Mouse (Mus musculus) bone marrow macrophage, adult 2 months (primary cell): ENCODE results near the gene Amotl2.

Experiments used
- CTCF ChIP-seq: IDR thresholded peaks from 2 replicates; pipeline ENCODE4 v1.5.1; 2012; ENCODE audit warnings: low read depth, mild to moderate bottlenecking, low read length, moderate library complexity
- POLR2A ChIP-seq: IDR thresholded peaks from 2 replicates; pipeline ENCODE4 v1.6.1; 2012; ENCODE audit warnings: mild to moderate bottlenecking, low read depth, low read length, borderline replicate concordance

DNA sequence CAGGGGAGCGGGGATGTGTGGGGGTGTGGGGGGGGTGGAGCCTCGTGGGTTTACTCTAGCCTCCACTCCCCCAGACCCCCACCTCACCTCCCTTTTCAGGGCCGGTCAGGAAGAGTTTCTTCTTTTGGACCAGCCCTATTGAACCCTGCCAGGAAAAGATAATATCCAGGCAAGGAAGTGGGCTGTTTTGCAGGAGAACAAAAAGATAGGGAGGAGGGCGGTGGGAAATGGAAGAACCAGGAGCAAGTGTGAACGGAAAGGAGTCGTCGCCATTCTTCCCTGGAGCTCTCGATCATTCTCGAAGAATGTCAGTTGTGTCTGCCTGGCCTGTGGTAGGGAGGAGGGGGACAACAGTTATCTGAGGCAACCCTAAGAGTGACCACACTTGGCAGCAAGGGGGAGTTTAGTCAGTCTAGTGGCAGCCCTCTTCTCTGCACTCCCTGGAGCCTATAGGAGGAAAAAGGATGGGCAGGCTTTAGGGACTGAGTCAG is 5.6 kb downstream of the Amotl2 start:
- no peak for TF ChIP-seq CTCF
- no peak for TF ChIP-seq POLR2A
